ENCODE assay signal across 8 mouse cellular contexts in the genomic region with DNA sequence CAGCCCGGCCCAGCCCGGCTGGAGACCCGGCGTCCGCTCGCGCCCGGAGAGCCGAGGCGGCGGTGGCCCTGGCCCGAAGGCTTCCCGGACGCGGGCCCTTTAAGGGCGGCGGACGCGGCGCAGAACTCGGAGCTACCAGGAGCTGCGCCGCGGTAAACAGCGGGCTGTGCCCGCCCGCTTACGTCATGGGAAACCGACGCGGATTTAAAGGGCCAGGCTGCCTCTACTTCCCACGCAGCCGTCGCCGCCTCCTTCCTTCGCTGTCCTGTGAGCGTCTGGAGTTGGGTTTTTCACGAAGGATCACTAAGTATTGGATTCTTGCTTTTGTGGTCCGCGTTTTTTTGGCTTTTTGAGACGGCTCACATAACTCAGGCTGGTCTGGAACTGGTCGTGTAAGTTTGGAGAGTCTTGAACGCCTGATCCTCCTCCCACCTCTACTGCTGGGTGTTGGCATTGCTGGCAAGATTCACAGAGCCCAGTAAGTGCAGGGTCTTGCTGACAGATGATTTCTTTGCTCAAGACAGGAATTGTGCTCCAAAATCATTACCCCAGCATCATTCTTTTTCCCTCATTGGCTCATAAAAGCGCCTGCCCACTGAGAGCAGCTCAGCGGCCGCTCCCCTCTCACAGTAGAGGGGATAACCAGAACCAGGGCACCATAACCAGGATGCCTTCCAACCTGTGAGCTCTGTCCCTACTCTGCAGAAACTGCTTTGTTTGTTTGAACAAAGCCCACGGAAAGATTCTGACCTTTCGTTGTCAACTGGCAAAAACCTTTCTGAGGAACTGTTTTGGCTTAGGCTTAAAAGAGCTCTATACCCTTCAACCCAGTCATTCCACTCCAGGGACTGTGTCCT. TPM values are rescaled to one million over a fixed set of nuclear protein-coding genes. Genes with fewer than 3 reads are reported as not detected.
DNase-seq lines count a peak whose midpoint lies in the region; ATAC-seq and TF ChIP-seq lines count a peak whose summit lies in the region.

A gene (minus strand): TSS at position 152 of the 857 bp plus-strand sequence.

- H3K4me3 ChIP-seq in gastrocnemius, adult 2 months: peak within 1 kb of the TSS; percentile 77
- H3K4me3 ChIP-seq in hindbrain, embryonic 16.5 days (ENCODE audit: low read length): peak within 1 kb of the TSS; percentile 79

- DNase-seq in gastrocnemius, adult 2 months: peak; percentile 94
- DNase-seq in left cerebral cortex, adult 11 months (ENCODE audit: low spot score): peak; percentile 86
- peak; percentile 94 for DNase-seq in lung, postnatal 36 days
- peak; percentile 92 for DNase-seq in retina, postnatal 1 day
- peak; percentile 77 for DNase-seq in urinary bladder, adult 2 months (ENCODE audit: low spot score)

- intact Hi-C loops in gastrocnemius, adult 2 months (cut with DNase I): loop anchor here (1.0 kb wide), 1 partner anchor 30 kb away; no protein-coding TSS in a partner anchor

- H3K27ac ChIP-seq in gastrocnemius, adult 2 months: peak within 1 kb of the TSS; percentile 100
- peak within 1 kb of the TSS; percentile 86 for H3K27ac ChIP-seq in hindbrain, embryonic 16.5 days (ENCODE audit: low read depth, low read length)

- H3K9ac ChIP-seq in hindbrain, embryonic 16.5 days (ENCODE audit: low read depth, low read length): peak within 1 kb of the TSS; percentile 91

- peaks cover 9% of the 10 kb centered on the region for H3K36me3 ChIP-seq in hindbrain, embryonic 16.5 days (ENCODE audit: control insufficient read depth, insufficient read depth, low read length)

- H3K4me2 ChIP-seq in hindbrain, embryonic 16.5 days (ENCODE audit: low read length): peak within 1 kb of the TSS; percentile 73

- TF ChIP-seq CTCF in gastrocnemius, adult 2 months (IDR thresholded peaks at IDR 0.05): no peak

- peaks cover 25% of the 10 kb centered on the region for H3K4me1 ChIP-seq in hindbrain, embryonic 16.5 days (ENCODE audit: control insufficient read depth, insufficient read depth, low read depth, low read length)

- WGBS in hindbrain, embryonic 16.5 days: under 1% methylated on average over 43 of the region's 48 CpGs

- no peaks in the 10 kb centered on the region for H3K9me3 ChIP-seq in hindbrain, embryonic 16.5 days (ENCODE audit: control insufficient read depth, low read length)

- ATAC-seq in activated CD4-positive, CD25-positive, alpha-beta regulatory T cell, adult 4 months: peak; percentile 91
- ATAC-seq in common myeloid progenitor, adult 5-6 weeks (replicated peaks; ENCODE audit: low read depth, poor library complexity, severe bottlenecking): peak; percentile 79
- peak; percentile 97 for ATAC-seq in hindbrain, embryonic 16.5 days

- H3K27me3 ChIP-seq in hindbrain, embryonic 16.5 days (replicated peaks; ENCODE audit: control insufficient read depth, insufficient read depth, low read length): no peaks in the 10 kb centered on the region

RNA-seq across cellular contexts. Expression of the gene that starts here (rescaled TPM):
- 10 to 100 TPM; 36.5 to 43.0 TPM for polyA plus RNA-seq in activated CD4-positive, CD25-positive, alpha-beta regulatory T cell, adult 4 months (2017; shearing (Covaris generic))
- total RNA-seq in common myeloid progenitor, adult 5-6 weeks (2017): 21.9 and 39.9 TPM in 2 replicates
- total RNA-seq in gastrocnemius, adult 2 months (2021): 10 to 100 TPM; 66.2 to 72.2 TPM
- 51.2 and 52.0 TPM in 2 replicates for polyA plus RNA-seq in hindbrain, embryonic 16.5 days (2015; fragmentation: Nextera tagmentation; extraction: Ambion mirVana)
- polyA plus RNA-seq in urinary bladder, adult 2 months (2012; rRNA removed): 102 and 121 TPM in 2 replicates

Comparison
In these comparisons a context has a peak if more than half of its experiments do, and no peak if none do; other contexts are left out.
1. Peak in every context shown above with its lines: DNase-seq, ATAC-seq, H3K4me3 ChIP-seq and H3K27ac ChIP-seq.